Mouse (Mus musculus) urinary bladder, postnatal 10 days (tissue): Measurements from ENCODE around the gene Stk24.

Source experiments
- DNase-seq: peaks from one replicate; pipeline ENCODE4 v3.0.0; 2022; ENCODE audit warnings: low spot score

Gene Stk24

DNA sequence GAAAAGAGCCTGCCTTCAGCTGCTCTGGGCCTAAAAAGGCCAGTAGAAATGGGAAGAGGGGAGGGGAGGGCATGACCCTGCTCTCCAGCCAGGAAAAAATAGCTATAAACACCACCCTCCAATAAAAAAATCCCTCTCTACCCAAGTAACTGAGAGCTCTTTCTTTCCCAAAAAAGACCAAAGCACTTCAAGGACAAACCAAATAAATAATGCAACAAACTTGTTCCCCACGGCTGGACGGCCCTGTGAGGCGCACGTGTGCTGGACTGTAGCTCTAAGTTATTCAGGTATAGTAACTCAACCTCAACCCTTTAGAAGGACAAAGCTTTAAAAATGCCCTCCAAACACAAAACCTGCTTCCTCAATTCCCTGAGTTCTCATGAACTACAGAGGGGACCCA lies 28.1 kb downstream of the Stk24 start:
- no peak for DNase-seq

DNA sequence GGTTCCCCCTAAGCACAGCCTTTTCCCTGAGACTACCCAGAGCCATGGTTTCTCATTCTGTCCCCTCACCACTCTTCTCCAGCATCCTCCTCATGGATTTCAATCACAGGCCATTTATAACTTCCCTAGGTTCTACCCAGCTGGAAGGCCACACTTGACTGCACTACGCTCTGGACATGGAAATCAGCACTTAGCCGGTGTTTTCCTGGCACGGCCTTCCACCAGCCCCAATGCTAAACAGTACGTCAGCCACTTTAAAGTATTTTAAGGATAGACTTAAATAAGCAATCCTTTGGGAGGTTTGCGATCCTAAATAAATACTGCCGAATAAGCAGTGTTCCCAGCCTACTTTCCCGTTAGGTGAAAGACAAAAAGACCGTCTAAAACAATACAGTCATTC lies 29.8 kb downstream of the Stk24 start:
- DNase-seq: no peak

DNA sequence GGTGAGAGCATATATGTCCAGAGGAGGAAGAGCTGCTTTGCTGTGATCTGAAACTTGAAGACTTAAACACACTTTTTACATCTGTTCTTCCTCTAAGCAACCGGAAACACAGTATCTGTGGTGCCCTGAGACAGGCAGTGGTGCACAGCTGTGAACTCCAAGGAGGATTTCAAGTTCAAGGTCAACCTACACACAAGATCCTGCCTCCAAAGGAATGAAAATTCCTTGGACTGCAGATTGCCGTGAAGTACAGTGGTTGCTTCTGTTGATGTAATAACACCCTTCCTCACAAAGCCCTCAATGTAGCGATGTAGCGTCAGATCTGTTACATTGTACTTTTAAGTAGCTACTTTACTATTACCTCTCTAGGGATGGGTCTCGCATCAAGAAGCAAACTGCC lies 30.5 kb downstream of the Stk24 start:
- DNase-seq: no peak

DNA sequence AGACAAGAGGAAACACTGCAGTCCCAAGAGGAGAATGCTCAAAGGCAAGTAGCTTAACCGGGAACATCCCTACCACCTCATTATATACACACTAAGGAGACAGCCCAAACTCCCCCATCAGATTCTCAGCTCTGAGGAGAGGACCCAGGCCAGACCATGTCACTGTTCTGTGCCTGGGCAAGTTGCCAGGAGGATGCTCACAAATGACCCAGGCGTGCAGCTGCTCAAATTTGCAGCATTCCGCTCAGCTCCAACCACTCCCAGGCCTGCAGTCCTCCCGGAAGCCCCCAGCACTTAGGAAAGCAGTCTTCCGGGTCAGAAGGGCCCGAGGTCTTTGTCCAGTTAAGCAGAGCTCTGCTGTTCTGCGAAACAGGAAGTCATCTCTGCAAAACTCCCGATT lies 31.6 kb downstream of the Stk24 start:
- DNase-seq: no peak

DNA sequence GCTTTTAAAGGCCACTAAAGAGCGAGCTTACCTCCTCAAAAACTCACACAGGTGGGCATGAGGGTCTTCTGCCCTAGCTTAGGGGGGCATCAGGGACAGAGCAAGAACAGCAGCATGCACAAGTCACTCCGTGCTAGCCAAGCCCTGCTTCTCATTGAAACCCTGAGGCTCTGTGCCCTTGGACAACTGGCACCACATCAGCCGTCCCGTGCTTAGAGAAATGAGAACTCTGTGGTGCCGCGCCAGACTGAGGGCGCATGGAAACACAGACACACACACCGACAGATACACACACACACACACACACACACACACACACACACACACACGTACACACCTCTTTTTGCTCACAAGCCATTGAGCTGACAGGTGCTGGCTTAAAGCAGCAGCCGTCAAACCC lies 32.7 kb downstream of the Stk24 start:
- DNase-seq: no peak

DNA sequence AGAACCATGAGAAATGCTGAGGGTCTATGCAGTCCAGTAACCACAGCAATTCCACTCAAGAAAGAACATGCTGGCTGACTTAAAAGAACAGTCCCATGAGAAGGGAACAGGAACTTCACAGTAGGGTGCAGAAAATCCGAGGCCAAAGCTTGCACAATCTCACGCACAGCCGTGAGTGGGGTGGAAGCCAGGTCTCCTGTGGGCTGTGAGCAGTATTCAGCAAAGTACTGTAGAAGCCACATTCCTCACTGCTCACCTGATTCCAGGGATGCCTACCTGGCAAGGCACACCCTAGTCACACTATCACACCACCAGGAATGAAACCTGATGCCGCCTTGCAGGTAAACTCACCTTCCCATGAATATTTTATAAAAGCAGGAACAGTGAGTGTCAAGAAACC lies 33.2 kb downstream of the Stk24 start:
- DNase-seq: no peak

DNA sequence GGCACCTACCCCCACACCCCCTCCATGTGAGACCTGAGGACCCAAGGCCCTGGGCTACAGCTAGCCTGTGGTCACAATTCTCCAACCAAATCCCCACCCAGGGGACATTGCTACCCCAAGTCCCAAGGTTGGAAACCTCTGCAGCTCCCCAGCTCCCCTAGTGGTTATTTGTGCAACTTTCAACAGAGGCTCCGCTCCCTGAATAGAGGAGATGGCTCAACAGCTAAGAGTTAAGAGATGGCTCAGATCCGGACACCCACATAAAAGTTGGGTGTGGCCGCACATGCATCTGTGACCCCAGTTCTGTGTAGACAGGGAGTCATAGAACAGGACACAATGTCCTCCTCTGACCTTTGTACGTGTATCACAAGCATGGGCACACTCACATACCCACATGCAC lies 33.8 kb downstream of the Stk24 start:
- DNase-seq: no peak

DNA sequence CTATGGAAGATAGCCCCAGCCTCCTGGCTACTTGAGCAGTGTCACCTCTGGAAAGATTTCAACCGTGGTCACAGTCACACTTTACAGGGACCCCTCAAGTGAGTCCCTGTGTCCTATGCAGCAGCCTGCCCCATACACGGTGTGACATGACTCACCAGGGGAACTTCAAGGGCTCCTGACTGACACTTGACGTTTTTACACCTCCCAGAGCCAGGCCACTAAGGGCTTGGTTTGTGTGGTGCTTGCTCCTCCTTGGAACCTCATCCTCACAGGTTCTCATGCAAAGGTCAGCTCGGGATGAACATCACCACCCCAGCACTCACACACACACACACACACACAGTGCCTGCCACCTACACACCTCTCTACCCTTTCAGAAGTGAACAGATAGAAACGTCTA lies 34.9 kb downstream of the Stk24 start:
- no peak for DNase-seq

DNA sequence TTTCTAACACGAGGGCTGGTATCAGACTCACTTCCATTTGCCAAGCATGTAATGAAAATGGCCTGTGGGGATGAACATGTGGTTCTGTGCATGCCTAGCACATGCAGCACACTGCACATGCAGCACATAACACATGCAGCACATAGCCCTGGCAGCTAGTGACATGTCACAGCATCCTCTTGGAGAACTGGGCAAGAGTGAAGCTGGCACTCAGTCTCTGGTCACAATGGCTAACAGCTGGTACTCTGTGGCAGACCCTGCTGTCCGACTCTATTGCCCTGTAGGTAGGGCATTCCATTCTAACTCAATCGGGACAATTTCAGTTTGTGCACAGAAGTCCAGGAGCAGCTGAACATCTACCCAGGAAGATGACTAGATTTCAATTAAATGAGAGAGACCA lies 36.9 kb downstream of the Stk24 start:
- DNase-seq: no peak

DNA sequence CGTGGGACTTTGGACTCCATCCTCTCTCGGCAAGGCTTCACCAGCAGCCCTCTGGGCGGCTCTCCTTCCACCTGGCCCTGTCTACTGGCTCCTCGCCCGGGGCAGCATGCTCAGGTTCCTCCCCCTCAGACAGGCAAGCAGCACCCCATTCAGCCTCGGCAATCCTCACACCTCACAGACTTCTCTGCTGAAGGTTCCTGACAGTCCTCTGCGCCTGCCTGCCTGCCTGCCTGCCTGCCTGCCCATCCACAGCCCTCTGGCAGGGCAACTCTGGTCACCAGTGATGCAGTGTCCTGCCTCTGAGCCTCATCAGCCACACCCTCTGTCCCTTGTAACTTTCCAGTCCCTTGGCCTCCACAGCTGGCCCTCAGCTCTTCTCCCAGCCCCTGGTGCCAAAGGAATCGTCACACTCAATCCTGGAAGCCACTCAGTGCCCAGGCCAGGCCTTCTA lies 39.8 kb downstream of the Stk24 start:
- DNase-seq: no peak

DNA sequence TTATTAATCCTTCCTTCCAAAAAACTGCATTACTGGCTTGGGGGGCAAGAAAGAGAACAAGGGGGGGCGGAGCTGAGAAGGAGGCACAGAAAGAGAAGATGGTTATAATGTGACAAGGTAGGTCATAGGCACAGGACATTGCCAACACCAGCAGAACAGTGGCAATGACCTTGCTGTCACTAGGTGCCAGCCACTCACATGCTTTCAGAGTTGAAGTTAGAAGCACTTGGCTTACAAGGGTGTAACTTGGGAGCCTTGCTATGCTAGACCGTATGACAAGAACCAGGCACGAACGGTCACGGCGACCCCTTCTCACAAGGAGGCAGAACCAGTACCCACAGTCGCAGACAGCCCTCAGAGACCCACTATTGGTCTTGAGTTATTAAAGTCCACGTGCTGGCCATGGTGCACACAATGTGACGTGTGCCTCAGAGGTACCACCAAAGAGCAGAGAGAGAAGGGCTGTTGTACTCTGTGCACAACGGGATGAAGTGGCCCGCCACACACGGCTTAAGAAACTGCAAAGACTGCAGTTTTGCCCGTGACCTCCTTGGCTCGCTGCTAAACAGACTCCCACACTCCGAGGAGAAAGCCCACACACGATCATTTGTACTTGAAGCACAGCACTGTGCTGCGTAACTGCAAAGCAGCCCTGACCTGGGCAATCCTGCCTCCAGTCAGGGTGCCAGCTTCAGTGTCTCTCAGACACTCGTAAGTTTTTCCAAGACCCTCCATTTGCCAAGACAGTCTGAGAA lies 40.8 kb downstream of the Stk24 start:
- DNase-seq: no peak

DNA sequence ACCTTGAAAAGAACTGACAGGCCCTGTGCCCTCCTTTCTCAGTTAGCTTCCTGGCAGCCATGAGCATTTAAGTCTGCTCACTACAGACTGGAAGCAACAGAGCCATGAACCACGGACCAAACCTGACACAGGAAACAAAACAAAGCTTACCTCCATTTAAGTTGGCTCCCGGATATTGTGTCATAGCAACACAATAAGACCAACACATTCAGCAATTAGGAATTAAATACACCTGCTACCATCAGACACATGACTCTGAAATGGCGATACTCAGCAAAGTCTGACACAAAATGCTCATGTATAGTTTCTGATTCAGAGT lies 49.8 kb downstream of the Stk24 start:
- no peak for DNase-seq

DNA sequence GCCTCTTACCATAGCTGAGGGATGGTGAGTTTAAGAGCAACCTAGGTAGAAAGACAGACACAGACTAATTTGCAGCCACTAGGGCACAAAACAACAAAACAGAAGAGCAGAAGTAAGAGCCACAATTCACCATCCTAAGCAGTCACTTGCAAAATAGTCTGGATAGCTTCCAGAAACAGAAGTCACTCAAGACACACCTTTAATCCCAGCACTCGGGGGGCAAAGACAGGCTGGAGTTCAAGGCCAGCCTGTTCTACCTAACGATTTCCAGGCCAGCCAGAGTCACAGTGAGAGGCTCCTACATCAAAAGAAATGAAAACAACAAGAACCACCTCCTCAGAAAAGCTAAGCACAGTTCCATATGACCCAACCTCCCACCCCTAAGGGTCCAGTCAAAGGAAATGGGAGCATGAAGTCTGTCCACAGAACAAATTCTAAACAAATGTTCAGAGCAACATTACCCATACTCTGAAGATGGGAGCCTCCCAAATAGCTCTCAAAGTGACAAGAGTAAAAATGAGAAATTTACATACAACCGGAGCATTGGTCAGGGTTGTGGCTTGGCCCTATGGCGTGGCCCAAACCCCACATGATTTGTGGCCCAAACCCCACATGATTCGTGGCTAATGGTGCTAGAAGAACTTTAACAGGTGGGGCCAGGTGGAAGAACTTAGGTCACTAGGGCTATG lies 50.3 kb downstream of the Stk24 start:
- no peak for DNase-seq

DNA sequence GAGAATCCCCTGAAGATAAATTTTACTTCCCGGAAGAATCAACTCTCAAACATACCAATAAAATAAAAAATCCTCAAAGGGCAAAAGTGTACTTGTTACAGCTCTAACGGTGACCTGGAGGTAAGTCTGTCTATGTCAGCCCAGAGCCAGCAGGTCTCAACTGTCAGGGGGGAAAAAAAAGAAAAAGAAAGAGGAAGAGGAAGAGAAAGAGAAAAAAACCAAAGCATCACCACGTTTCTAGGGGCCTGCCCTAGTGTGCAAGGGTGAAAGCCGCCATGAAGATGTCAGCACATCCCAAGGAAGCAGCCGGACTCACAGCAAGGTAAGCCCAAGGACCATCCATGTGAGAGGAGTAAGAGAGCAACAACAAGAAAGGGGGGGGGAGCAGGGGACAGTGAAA lies 50.9 kb downstream of the Stk24 start:
- no peak for DNase-seq

DNA sequence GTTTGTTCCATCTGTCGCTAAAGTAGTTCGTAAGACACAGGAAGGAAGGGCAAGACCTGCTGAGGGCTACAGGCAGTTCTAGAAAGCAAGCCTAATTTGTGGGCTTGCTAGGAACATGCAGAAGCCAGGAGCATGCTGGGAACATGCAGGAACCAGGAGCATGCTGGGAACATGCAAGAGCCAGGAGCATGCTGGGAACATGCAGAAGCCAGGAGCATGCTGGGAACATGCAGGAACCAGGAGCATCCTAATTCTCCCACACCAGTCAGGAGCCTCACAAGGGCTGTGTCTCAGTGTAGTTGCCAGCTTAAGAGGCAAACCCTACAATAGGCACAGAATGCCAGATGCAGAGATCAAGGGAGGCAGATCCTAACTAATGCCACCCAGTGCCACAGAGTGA lies 53.4 kb downstream of the Stk24 start:
- DNase-seq: no peak

DNA sequence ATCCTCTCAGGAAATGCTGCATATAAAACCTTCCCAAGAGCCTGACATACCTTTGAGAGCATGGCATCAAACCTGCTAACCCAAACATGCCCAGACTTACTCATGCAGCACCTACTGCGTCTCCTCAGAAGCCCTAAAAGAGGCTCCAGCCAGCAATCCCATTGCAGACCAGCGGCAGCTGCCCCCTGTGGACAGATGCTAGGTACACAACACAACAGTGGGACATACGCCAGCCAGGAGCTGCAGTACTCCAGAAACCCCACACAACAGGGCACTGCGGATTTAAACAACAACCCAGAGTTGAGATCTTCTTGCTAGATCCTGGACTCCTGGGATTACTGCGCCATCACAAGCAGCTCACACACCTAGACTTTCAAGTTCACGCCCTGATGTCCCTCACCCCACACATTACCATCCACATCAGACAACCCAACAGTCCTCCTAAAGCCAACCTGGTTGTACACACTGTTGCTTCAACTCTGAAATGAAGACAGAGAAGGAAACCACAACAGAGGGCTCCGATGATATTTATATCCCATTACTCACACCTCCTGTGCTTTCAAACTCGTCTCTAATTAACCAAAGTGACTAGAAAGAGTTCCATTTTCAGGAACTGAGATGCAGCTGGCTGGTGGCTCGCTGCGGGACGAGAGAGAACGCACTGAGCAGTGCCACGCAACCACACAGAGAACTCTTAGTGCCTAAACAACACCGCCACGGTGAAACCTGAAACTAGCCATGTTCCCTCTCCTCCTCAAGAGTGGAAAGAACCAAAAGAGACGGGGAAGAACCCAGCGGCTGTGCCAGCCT lies 55.1 kb downstream of the Stk24 start:
- DNase-seq: no peak

DNA sequence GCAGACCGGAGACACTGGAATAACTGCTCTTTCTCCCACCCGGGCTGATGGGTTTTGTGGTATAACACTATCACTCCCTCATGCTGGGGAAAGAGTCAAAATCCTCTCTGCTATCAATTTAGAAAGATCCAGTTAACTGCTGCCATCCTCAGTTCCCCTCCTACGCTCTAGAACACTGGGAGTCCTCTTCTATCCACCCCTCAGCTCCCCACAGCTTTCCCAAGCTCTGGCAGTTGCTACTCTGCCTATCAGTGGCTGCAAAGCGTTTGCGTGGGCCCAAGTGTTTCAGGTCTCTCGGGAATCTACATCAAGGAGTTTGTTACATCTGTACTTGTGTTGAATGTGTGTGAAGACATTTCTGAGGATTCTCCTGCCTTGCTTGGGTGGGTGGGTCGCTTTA lies 57.2 kb downstream of the Stk24 start:
- no peak for DNase-seq

DNA sequence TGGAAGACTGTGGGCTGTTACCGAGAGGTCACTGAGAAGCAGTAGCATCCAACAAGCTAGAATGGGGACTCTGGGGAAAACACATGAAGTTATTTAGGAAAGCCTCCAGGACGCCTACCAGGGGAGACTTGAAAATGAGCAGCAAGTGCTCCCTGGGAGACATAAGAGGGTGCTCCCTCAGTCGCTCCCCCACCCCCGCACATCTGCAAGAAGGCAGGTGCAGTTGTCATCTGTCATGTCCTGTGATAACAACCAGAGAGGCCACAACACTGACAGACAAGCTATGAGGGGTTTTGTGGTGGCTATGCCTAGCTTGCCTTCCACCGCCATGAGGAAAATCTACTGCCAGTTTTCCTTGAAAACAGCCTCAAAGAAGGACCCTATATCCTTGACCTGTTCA lies 57.7 kb downstream of the Stk24 start:
- no peak for DNase-seq

DNA sequence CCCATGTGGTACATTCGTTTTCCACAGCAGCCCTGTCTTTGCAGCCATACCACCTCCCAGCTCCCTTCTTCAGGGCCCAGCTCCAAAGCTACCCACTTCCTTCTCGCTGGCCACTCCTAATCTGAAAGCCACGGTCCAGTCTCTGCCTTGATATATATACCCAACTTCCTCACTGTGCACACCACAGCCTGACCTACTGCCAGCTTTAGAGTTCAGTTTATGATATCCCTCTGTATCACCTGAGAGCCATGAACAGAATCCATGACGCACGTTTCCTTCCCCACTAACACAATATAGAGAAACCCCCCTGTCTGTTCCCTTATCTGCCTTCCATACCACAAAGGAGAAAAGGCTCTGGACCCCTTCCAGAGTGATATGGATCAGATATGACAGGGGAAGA lies 61.4 kb downstream of the Stk24 start:
- no peak for DNase-seq

DNA sequence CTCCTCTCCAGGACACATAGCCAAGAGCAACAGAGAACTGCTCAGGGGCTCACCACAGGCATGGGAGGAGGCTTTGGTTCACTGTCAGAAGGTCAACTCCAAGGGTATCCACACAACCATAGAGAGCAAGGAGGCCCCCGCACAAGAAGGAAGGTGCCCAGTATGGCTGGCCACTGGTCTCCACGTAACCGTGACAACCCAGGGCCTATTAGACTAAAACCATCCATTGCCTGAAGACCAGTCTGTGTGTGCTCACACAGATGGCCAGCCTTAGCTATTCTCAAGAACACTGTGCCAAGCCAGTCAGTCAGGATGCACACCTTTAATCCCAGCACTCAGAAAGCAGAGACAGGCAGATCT lies 62.5 kb downstream of the Stk24 start:
- DNase-seq: no peak

DNA sequence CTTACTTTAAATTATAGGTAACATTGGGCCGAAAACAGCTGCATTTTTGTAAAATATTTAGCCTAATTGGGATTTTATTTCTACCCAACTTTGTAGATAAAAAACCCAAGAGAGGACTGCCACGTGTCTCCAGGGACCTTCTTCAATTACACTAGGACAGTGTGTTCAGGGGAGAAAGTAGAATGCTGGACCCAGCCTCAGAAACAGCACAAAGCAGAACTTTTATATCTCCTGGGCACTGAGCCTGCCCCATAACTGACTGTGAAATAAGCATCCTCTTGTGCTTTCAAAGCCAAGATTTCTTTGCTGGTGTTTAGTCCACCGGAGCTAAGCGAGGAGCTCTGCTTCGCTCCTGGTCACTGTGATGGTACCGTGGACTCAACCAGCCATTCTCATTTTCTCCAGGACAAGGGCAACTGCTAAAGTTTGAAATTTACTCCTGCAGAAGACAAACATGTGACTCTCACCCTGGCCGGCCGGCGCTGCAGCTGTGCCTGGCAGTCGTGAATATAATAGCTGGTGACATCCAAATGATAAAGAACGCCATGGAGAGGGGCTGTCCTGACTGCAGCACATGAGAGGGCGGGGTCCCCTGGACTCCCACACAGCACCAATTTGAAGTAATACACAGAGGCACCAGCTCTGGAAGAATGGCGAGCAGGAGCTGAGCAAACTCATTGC lies 63.0 kb downstream of the Stk24 start:
- no peak for DNase-seq

DNA sequence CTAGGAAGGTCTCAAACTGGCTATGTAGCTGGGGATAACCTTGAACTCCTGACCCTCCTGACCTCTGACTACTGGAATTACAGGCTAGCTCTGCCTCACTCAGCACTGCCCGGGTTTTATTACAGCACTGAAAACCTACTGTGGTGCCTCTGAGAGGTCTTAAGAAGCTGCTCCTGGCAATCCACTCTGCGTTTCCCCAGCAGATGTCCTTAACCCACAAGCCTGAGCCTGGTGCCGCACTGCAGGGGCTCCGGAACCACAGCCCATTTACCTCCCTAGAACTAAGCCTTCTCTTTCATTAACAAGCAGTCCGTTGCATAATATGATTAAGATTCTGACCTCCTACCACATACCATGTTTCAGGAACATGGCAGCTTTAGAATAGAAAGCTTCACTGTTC lies 63.7 kb downstream of the Stk24 start:
- DNase-seq: no peak

DNA sequence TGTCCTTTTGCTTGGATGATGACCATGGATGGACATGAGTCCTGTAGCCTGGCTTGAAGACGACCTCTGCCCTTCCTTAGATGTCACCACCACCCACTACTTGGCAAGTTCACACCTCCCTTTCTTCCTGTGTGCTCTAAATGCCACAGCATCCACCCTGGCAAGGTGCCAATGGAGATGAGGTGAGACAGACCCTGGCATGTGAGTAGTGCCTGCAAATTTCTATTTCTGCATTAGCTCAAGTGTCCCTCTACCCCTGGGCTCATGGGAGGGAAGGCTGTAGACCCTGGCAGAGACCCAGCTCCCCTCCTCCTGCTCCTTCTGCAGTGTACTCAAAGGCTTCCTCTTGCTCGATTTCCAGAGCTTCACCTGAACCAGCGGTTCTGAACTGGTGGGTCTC lies 64.9 kb downstream of the Stk24 start:
- DNase-seq: no peak
